Mouse (Mus musculus) thymus, postnatal 10 days (tissue): Measurements from ENCODE around the gene Tex12.

Experiments used
- DNase-seq, 2 experiments: peaks; one replicate each; pipeline ENCODE4 v3.0.0; 2021; ENCODE audit warnings: low spot score in 2 of 2

Tex12 gene

GRCm38 (mm10) chr9:50561145-50561917 is at the start of gene Tex12:
Gene Tex12, minus strand, starts transcription at chr9:50561325.
- DNase-seq, result no peak

- DNase-seq, result no peak
Observed at GRCm38 (mm10) chr9:50604338-50604737, 43.2 kb upstream of the Tex12 start.

GRCm38 (mm10) chr9:50603998-50604324 is 42.8 kb upstream of the Tex12 start:
- no peak for DNase-seq

- DNase-seq, result peak; percentile 89 to 90
Observed at GRCm38 (mm10) chr9:50603189-50603997, 42.3 kb upstream of the Tex12 start, which contains the start of the genes Sdhd and Timm8b. Gene Sdhd, minus strand, starts transcription at chr9:50603812. Gene Timm8b, plus strand, starts transcription at chr9:50603910.

- no peak for DNase-seq
Observed at GRCm38 (mm10) chr9:50602055-50602845, 41.1 kb upstream of the Tex12 start.

- no peak for DNase-seq
Observed at GRCm38 (mm10) chr9:50601536-50601935, 40.4 kb upstream of the Tex12 start.

- no peak for DNase-seq
Observed at GRCm38 (mm10) chr9:50596973-50597372, 35.8 kb upstream of the Tex12 start.

GRCm38 (mm10) chr9:50594794-50595417 is 33.8 kb upstream of the Tex12 start:
- DNase-seq, result no peak

- DNase-seq, result peak in 1 of 2 experiments; percentile 49
Observed at GRCm38 (mm10) chr9:50593544-50593943, 32.4 kb upstream of the Tex12 start.

- no peak for DNase-seq
Observed at GRCm38 (mm10) chr9:50592955-50593354, 31.8 kb upstream of the Tex12 start.

- no peak for DNase-seq
Observed at GRCm38 (mm10) chr9:50590856-50591518, 29.9 kb upstream of the Tex12 start.

GRCm38 (mm10) chr9:50586955-50587354 is 25.8 kb upstream of the Tex12 start:
- DNase-seq, result no peak

- no peak for DNase-seq
Observed at GRCm38 (mm10) chr9:50585145-50585818, 24.2 kb upstream of the Tex12 start.

GRCm38 (mm10) chr9:50580370-50580769 is 19.2 kb upstream of the Tex12 start:
- DNase-seq, result no peak

GRCm38 (mm10) chr9:50569599-50570525 is 8.7 kb upstream of the Tex12 start:
- DNase-seq, result no peak

GRCm38 (mm10) chr9:50567881-50568280 is 6.8 kb upstream of the Tex12 start:
- DNase-seq, result no peak

GRCm38 (mm10) chr9:50567372-50567771 is 6.2 kb upstream of the Tex12 start:
- DNase-seq, result no peak

GRCm38 (mm10) chr9:50565940-50566339 is 4.8 kb upstream of the Tex12 start:
- no peak for DNase-seq

GRCm38 (mm10) chr9:50565173-50565572 is 4.0 kb upstream of the Tex12 start:
- no peak for DNase-seq
